Mouse (Mus musculus) kidney, embryonic 16.5 days (tissue): ENCODE measurements around the gene Trim59. TPM values are rescaled to one million over a fixed set of nuclear protein-coding genes. Genes with fewer than 3 reads are reported as not detected.

Experiments
- ATAC-seq: fragments of 200-750 bp; cut with Nextera tagmentation; 2 replicates; pipeline ENCODE4 v1.8.0; 2017; ENCODE audit warnings: moderate TSS enrichment; ENCODE audit not compliant: low FRiP score, low TSS enrichment
- H3K27ac ChIP-seq: fragments of 300-500 bp; sonication (generic); 2 replicates; pipeline ENCODE4 v1.5.1; 2014; ENCODE audit warnings: low read length
- H3K27me3 ChIP-seq: fragments of 300-500 bp; sonication (generic); 2 replicates; pipeline ENCODE4 v1.6.1; 2014; ENCODE audit warnings: low read length, control low read depth, mixed read lengths; ENCODE audit not compliant: insufficient read depth
- H3K36me3 ChIP-seq: fragments of 300-500 bp; sonication (generic); 2 replicates; pipeline ENCODE4 v1.6.1; 2014; ENCODE audit warnings: low read length, control low read depth, mixed read lengths; ENCODE audit not compliant: insufficient read depth
- H3K4me1 ChIP-seq: fragments of 300-500 bp; sonication (generic); 2 replicates; pipeline ENCODE4 v1.6.1; 2014; ENCODE audit warnings: low read length, control low read depth, mixed read lengths; ENCODE audit not compliant: insufficient read depth
- H3K4me2 ChIP-seq: fragments of 300-500 bp; sonication (generic); replicated peaks from 2 replicates; pipeline ENCODE4 v1.6.1; 2014; ENCODE audit warnings: low read depth, low read length
- H3K4me3 ChIP-seq: fragments of 300-500 bp; sonication (generic); 2 replicates; pipeline ENCODE4 v1.5.1; 2014; ENCODE audit warnings: mild to moderate bottlenecking, low read length
- H3K9ac ChIP-seq: fragments of 300-500 bp; sonication (generic); replicated peaks from 2 replicates; pipeline ENCODE4 v1.6.1; 2014; ENCODE audit warnings: low read length
- H3K9me3 ChIP-seq: fragments of 300-500 bp; sonication (generic); 2 replicates; pipeline ENCODE4 v1.6.1; 2016; ENCODE audit warnings: low read length, control low read depth
- WGBS: fragments of 180-500 bp; shearing (Covaris S2); extraction: QIAGEN DNeasy Blood & Tissue Kit; methylation state at CpG from one replicate; pipeline ENCODE4 v1.1.7; 2014; 5-methylcytosine and 5-hydroxymethylcytosine counted together
- polyA plus RNA-seq: library from polyadenylated mRNA; unstranded; fragments of >200 nt; fragmentation: Nextera tagmentation; extraction: Ambion mirVana; gene quantifications from 2 replicates; pipeline ENCODE4 v1.2.1, GENCODE M21; 2015

Trim59 gene
- 115 and 129 TPM in 2 replicates for polyA plus RNA-seq

GRCm38 (mm10) chr3:69044645-69045399 is at the start of gene Trim59:
Trim59 (minus strand) TSS chr3:69044755.
- Histone ChIP-seq H3K27me3 (no peaks in the 10 kb centered on the region), H3K9me3 (0 out of 2 replicates have a peak, but pooled peaks cover 3% of the 10 kb centered on the region), H3K27ac (peak within 1 kb of the TSS; percentile 99), H3K9ac (peak within 1 kb of the TSS; percentile 98), H3K36me3 (peaks cover 7% of the 10 kb centered on the region; the same call in 1 of the 2 replicates), H3K4me1 (peaks cover 29% of the 10 kb centered on the region), H3K4me3 (peak within 1 kb of the TSS; percentile 77), H3K4me2 (peak within 1 kb of the TSS; percentile 72)
- WGBS = under 1% methylated on average over 55 of the region's 80 CpGs
- ATAC-seq = peak; percentile 97

- ATAC-seq = no peak
- 55% methylated on average over 1 of the region's 1 CpGs for WGBS
- Histone ChIP-seq H3K36me3 (no peaks in the 10 kb centered on the region), H3K9me3 (no peaks in the 10 kb centered on the region), H3K9ac (no peak overlapping the region), H3K4me1 (no peaks in the 10 kb centered on the region), H3K4me3 (no peak overlapping the region), H3K27me3 (no peaks in the 10 kb centered on the region), H3K4me2 (no peak overlapping the region), H3K27ac (no peak overlapping the region)
These were observed 19.4 kb upstream of the Trim59 start for GRCm38 (mm10) chr3:69064005-69064404.

GRCm38 (mm10) chr3:69062764-69063163 is 18.2 kb upstream of the Trim59 start:
- Histone ChIP-seq H3K4me1 (no peaks in the 10 kb centered on the region), H3K27ac (no peak overlapping the region), H3K36me3 (no peaks in the 10 kb centered on the region), H3K27me3 (no peaks in the 10 kb centered on the region), H3K4me3 (no peak overlapping the region), H3K4me2 (no peak overlapping the region), H3K9ac (no peak overlapping the region), H3K9me3 (no peaks in the 10 kb centered on the region)
- no peak for ATAC-seq
- 100% methylated on average over 1 of the region's 1 CpGs for WGBS

GRCm38 (mm10) chr3:69060672-69061071 is 16.1 kb upstream of the Trim59 start:
- H3K27ac ChIP-seq = no peak overlapping the region
- no peaks in the 10 kb centered on the region for H3K9me3 ChIP-seq
- no peaks in the 10 kb centered on the region for H3K4me1 ChIP-seq
- no peak overlapping the region for H3K9ac ChIP-seq
- no peak for ATAC-seq
- 92% methylated on average over 4 of the region's 4 CpGs for WGBS
- no peaks in the 10 kb centered on the region for H3K27me3 ChIP-seq
- no peak overlapping the region for H3K4me3 ChIP-seq
- H3K4me2 ChIP-seq = no peak overlapping the region
- no peaks in the 10 kb centered on the region for H3K36me3 ChIP-seq

- no peaks in the 10 kb centered on the region for H3K9me3 ChIP-seq
- no peak overlapping the region for H3K9ac ChIP-seq
- WGBS = 87% methylated on average over 3 of the region's 3 CpGs
- no peaks in the 10 kb centered on the region for H3K4me1 ChIP-seq
- no peak overlapping the region for H3K4me2 ChIP-seq
- no peak overlapping the region for H3K27ac ChIP-seq
- H3K4me3 ChIP-seq = no peak overlapping the region
- H3K27me3 ChIP-seq = no peaks in the 10 kb centered on the region
- ATAC-seq = no peak
- H3K36me3 ChIP-seq = no peaks in the 10 kb centered on the region
These were observed 11.3 kb upstream of the Trim59 start for GRCm38 (mm10) chr3:69055871-69056270.

- Histone ChIP-seq H3K27ac (no peak overlapping the region), H3K4me3 (no peak overlapping the region), H3K9me3 (no peaks in the 10 kb centered on the region), H3K4me1 (no peaks in the 10 kb centered on the region), H3K9ac (no peak overlapping the region), H3K36me3 (no peaks in the 10 kb centered on the region), H3K27me3 (no peaks in the 10 kb centered on the region), H3K4me2 (no peak overlapping the region)
- ATAC-seq = no peak; the same call in 1 of the 2 replicates
- WGBS = 87% methylated on average over 7 of the region's 7 CpGs
These were observed 10.3 kb upstream of the Trim59 start for GRCm38 (mm10) chr3:69054760-69055432.

GRCm38 (mm10) chr3:69051894-69052293 is 7.3 kb upstream of the Trim59 start:
- H3K4me1 ChIP-seq = no peaks in the 10 kb centered on the region
- H3K9me3 ChIP-seq = no peaks in the 10 kb centered on the region
- H3K27me3 ChIP-seq = no peaks in the 10 kb centered on the region
- H3K9ac ChIP-seq = no peak overlapping the region
- ATAC-seq = no peak
- no peaks in the 10 kb centered on the region for H3K36me3 ChIP-seq
- no peak overlapping the region for H3K27ac ChIP-seq
- no peak overlapping the region for H3K4me2 ChIP-seq
- 87% methylated on average over 11 of the region's 11 CpGs for WGBS
- no peak overlapping the region for H3K4me3 ChIP-seq

- H3K4me3 ChIP-seq = no peak overlapping the region
- WGBS = 86% methylated on average over 6 of the region's 6 CpGs
- H3K4me1 ChIP-seq = peaks cover 10% of the 10 kb centered on the region
- H3K27me3 ChIP-seq = no peaks in the 10 kb centered on the region
- ATAC-seq = no peak
- H3K4me2 ChIP-seq = no peak overlapping the region
- no peaks in the 10 kb centered on the region for H3K9me3 ChIP-seq
- H3K9ac ChIP-seq = no peak overlapping the region
- H3K27ac ChIP-seq = no peak overlapping the region
- no peaks in the 10 kb centered on the region for H3K36me3 ChIP-seq
These were observed 4.5 kb upstream of the Trim59 start for GRCm38 (mm10) chr3:69049011-69049410.

GRCm38 (mm10) chr3:69047684-69048083 is 3.1 kb upstream of the Trim59 start:
- 79% methylated on average over 4 of the region's 4 CpGs for WGBS
- H3K27ac ChIP-seq = no peak overlapping the region
- ATAC-seq = no peak
- H3K27me3 ChIP-seq = no peaks in the 10 kb centered on the region
- H3K4me2 ChIP-seq = no peak overlapping the region
- no peak overlapping the region for H3K4me3 ChIP-seq
- no peaks in the 10 kb centered on the region for H3K36me3 ChIP-seq
- peaks cover 14% of the 10 kb centered on the region for H3K4me1 ChIP-seq
- no peak overlapping the region for H3K9ac ChIP-seq
- H3K9me3 ChIP-seq = no peaks in the 10 kb centered on the region

GRCm38 (mm10) chr3:69046509-69046908 is 2.0 kb upstream of the Trim59 start:
- peaks cover 19% of the 10 kb centered on the region for H3K4me1 ChIP-seq
- 68% methylated on average over 4 of the region's 4 CpGs for WGBS
- ATAC-seq = no peak
- H3K36me3 ChIP-seq = no peaks in the 10 kb centered on the region
- H3K9ac ChIP-seq = no peak overlapping the region
- no peak overlapping the region for H3K4me3 ChIP-seq
- H3K27me3 ChIP-seq = no peaks in the 10 kb centered on the region
- H3K27ac ChIP-seq = no peak overlapping the region
- H3K9me3 ChIP-seq = no peaks in the 10 kb centered on the region
- no peak overlapping the region for H3K4me2 ChIP-seq
